Mouse (Mus musculus) lung, embryonic 15.5 days (tissue): Measurements from ENCODE around the gene Gprc5a. TPM values are rescaled to one million over a fixed set of nuclear protein-coding genes. Genes with fewer than 3 reads are reported as not detected.
A peak's percentile ranks its signal among the peaks of the same experiment; 100 is the strongest.

ENCODE experiments used
- ATAC-seq: fragments of 200-750 bp; cut with Nextera tagmentation; 2 replicates; pipeline ENCODE4 v1.8.0; 2017; ENCODE audit warnings: moderate number of reproducible peaks, borderline replicate concordance; ENCODE audit not compliant: low FRiP score, low TSS enrichment; ENCODE audit errors: extremely low read depth
- H3K27ac ChIP-seq: fragments of 300-500 bp; sonication (generic); 2 replicates; pipeline ENCODE4 v1.5.1; 2015; ENCODE audit warnings: moderate library complexity, mild to moderate bottlenecking, inconsistent platforms
- H3K27me3 ChIP-seq: fragments of 300-500 bp; sonication (generic); 2 replicates; pipeline ENCODE4 v1.6.1; 2015; ENCODE audit warnings: inconsistent platforms
- H3K36me3 ChIP-seq: fragments of 300-500 bp; sonication (generic); 2 replicates; pipeline ENCODE4 v1.6.1; 2015; ENCODE audit warnings: inconsistent platforms
- H3K4me1 ChIP-seq: fragments of 300-500 bp; sonication (generic); 2 replicates; pipeline ENCODE4 v1.6.1; 2015; ENCODE audit warnings: inconsistent platforms
- H3K4me2 ChIP-seq: fragments of 300-500 bp; sonication (generic); 2 replicates; pipeline ENCODE4 v1.6.1; 2015; ENCODE audit warnings: inconsistent platforms, mild to moderate bottlenecking, moderate library complexity
- H3K4me3 ChIP-seq: fragments of 300-500 bp; sonication (generic); 2 replicates; pipeline ENCODE4 v1.5.1; 2015; ENCODE audit warnings: mild to moderate bottlenecking, inconsistent platforms
- H3K9ac ChIP-seq: fragments of 300-500 bp; sonication (generic); 2 replicates; pipeline ENCODE4 v1.6.1; 2015; ENCODE audit warnings: inconsistent platforms
- H3K9me3 ChIP-seq: fragments of 300-500 bp; sonication (generic); 2 replicates; pipeline ENCODE4 v1.6.1; 2016; ENCODE audit warnings: inconsistent platforms
- WGBS: fragments of 180-500 bp; shearing (Covaris S2); methylation state at CpG from one replicate; pipeline ENCODE4 v1.1.7; 2015; 5-methylcytosine and 5-hydroxymethylcytosine counted together
- polyA plus RNA-seq: library from polyadenylated mRNA; unstranded; fragments of >200 nt; fragmentation: Nextera tagmentation; extraction: Ambion mirVana; gene quantifications from 2 replicates; pipeline ENCODE4 v1.2.1, GENCODE M21; 2015

Gprc5a gene
- polyA plus RNA-seq, 1 experiment from 2014 or later = 85.7 TPM

DNA sequence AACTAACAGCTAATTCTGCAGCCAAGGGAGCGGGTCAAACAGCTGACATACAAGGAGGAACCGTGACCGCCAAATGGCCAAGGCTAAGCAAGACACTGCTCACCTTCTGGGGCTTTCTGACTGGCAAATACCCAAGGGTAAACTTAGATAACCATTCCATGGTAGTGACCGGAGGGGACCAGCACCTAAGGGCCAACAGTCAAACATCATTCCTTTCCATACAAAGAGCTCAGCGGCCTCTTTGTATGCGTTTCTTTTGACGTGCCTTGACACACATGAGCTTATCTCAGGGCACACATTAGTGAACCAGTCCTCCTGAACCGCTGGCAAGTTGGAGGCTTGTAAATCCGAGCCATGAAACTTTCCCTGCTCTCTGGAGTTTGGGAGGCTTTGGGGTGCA is 18.2 kb upstream of the Gprc5a start:
- ATAC-seq = no peak
- no peaks in the 10 kb centered on the region for H3K36me3 ChIP-seq
- no peaks in the 10 kb centered on the region for H3K27me3 ChIP-seq
- H3K4me2 ChIP-seq = no peak overlapping the region
- 0 out of 2 replicates have a peak, but pooled peaks cover 5% of the 10 kb centered on the region for H3K4me1 ChIP-seq
- no peak overlapping the region for H3K9ac ChIP-seq
- WGBS = 45% methylated on average over 9 of the region's 9 CpGs
- no peak overlapping the region for H3K27ac ChIP-seq
- H3K4me3 ChIP-seq = no peak overlapping the region
- H3K9me3 ChIP-seq = no peaks in the 10 kb centered on the region

DNA sequence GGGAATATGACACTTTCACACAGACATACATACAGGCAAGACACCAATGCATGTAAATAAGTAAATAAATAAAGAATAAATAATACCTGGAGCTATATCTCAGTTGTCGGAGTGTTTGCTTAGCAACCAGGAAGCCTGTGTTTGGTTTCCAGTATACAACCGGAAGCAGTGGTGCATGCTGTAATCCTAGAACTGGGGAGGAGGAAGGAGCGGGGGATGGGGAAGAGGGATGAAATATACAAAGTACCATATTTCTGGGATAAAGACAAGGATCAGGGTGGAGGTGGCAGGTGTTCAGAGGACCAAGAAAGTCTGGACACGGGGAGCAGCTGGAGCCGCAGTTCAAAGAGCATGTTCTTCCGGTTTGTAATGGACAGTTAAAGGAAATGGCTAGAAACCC is 16.9 kb upstream of the Gprc5a start:
- Histone ChIP-seq H3K9ac (no peak overlapping the region), H3K4me3 (no peak overlapping the region), H3K4me1 (0 out of 2 replicates have a peak, but pooled peaks cover 5% of the 10 kb centered on the region), H3K27me3 (no peaks in the 10 kb centered on the region), H3K4me2 (no peak overlapping the region), H3K27ac (no peak overlapping the region), H3K9me3 (no peaks in the 10 kb centered on the region), H3K36me3 (no peaks in the 10 kb centered on the region)
- 67% methylated on average over 6 of the region's 6 CpGs for whole genome bisulfite sequencing
- ATAC-seq = no peak

- no peak overlapping the region for H3K27ac ChIP-seq
- no peak overlapping the region for H3K9ac ChIP-seq
- H3K27me3 ChIP-seq = no peaks in the 10 kb centered on the region
- H3K4me1 ChIP-seq = 0 out of 2 replicates have a peak, but pooled peaks cover 8% of the 10 kb centered on the region
- WGBS = 63% methylated on average over 16 of the region's 16 CpGs
- H3K36me3 ChIP-seq = no peaks in the 10 kb centered on the region
- H3K9me3 ChIP-seq = no peaks in the 10 kb centered on the region
- no peak overlapping the region for H3K4me3 ChIP-seq
- H3K4me2 ChIP-seq = no peak overlapping the region
- no peak for ATAC-seq
These were observed 16.5 kb upstream of the Gprc5a start for GRCm38 (mm10) chr6:135048956-135049355.

DNA sequence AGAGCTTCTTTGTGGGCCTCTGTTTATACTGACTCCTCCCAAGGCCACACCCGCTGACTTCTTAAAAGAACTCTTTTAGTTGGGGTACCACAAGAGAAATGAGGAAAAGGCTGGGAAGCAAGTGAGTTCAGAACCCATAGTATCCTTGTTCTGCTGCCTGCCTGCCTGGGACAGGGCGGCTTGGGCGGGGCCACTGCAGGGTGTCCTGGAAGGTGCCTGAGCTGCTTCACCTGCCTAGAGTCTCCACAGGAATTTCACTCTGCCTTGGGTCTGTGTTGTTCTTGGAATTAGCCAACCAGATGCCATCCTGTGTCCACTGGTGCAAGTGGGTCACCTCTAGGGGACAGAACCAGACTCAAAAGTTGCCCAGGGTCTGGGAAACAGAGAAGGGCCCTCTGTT is 11.7 kb upstream of the Gprc5a start:
- Histone ChIP-seq H3K36me3 (no peaks in the 10 kb centered on the region), H3K27ac (no peak overlapping the region), H3K27me3 (no peaks in the 10 kb centered on the region), H3K4me2 (no peak overlapping the region), H3K9ac (no peak overlapping the region), H3K4me3 (no peak overlapping the region), H3K4me1 (0 out of 2 replicates have a peak, but pooled peaks cover 7% of the 10 kb centered on the region), H3K9me3 (no peaks in the 10 kb centered on the region)
- no peak for ATAC-seq
- 71% methylated on average over 3 of the region's 3 CpGs for WGBS

- no peak overlapping the region for H3K4me2 ChIP-seq
- no peak for ATAC-seq
- H3K27me3 ChIP-seq = no peaks in the 10 kb centered on the region
- no peak overlapping the region for H3K4me3 ChIP-seq
- H3K9ac ChIP-seq = no peak overlapping the region
- no peaks in the 10 kb centered on the region for H3K9me3 ChIP-seq
- WGBS = 31% methylated on average over 4 of the region's 4 CpGs
- H3K27ac ChIP-seq = no peak overlapping the region
- H3K36me3 ChIP-seq = no peaks in the 10 kb centered on the region
- H3K4me1 ChIP-seq = 0 out of 2 replicates have a peak, but pooled peaks cover 3% of the 10 kb centered on the region
These were observed 9.6 kb upstream of the Gprc5a start for GRCm38 (mm10) chr6:135055882-135056281.

DNA sequence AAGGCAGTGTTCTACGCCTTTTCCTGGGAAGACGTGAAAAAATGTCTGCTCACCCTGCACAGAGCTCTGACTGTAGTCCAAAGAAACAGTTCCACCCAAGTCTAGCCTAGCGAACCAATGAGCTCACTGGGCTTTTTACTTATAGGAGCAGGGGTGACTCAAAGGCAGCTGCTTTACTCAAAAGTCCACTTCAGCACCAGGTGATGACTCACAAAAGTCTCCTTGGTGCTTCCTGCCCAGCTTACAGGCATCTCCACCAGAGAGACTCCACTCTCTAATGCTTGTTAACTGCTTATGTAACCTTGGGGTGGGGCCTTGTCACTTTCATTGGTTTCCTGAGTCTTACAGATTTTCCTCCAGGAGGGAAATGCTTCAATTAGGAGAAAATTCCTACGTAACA is 4.7 kb upstream of the Gprc5a start:
- ATAC-seq = no peak
- Histone ChIP-seq H3K36me3 (no peaks in the 10 kb centered on the region), H3K4me3 (no peak overlapping the region), H3K4me2 (no peak overlapping the region), H3K27ac (no peak overlapping the region), H3K9ac (no peak overlapping the region), H3K4me1 (peaks cover 10% of the 10 kb centered on the region), H3K9me3 (no peaks in the 10 kb centered on the region), H3K27me3 (no peaks in the 10 kb centered on the region)
- WGBS = 93% methylated on average over 4 of the region's 4 CpGs

DNA sequence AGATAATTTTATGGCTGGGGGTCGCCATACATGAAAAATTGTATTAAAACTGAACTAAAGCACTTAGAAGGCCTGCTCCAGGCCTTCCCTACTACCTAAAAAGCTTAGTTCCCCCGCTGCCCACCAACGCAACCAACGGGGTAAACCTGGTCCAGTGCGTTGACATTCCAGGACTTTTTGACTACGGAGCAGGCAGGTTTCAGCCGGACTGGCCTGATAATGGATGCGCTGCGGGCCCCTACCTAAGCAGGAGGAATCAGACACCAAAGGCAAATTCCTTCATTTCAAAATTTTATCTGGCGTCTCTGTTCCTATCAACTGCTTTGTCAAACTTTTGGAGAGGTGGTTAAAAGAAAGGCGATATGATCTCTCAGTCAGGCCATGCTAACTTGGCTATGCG is 830 bp upstream of the Gprc5a start:
- Histone ChIP-seq H3K27me3 (no peaks in the 10 kb centered on the region), H3K4me2 (peak overlapping the region; percentile 88), H3K4me3 (peak overlapping the region; percentile 60), H3K27ac (peak overlapping the region; percentile 91), H3K9me3 (no peaks in the 10 kb centered on the region), H3K4me1 (peaks cover 13% of the 10 kb centered on the region), H3K9ac (no peak overlapping the region), H3K36me3 (no peaks in the 10 kb centered on the region)
- no peak for ATAC-seq
- 63% methylated on average over 12 of the region's 12 CpGs for WGBS

- peak; percentile 58 for ATAC-seq
- Histone ChIP-seq H3K9me3 (no peaks in the 10 kb centered on the region), H3K4me1 (peaks cover 23% of the 10 kb centered on the region), H3K4me2 (peak overlapping the region; percentile 88), H3K4me3 (peak overlapping the region; percentile 60), H3K27me3 (no peaks in the 10 kb centered on the region), H3K27ac (peak overlapping the region; percentile 91), H3K9ac (peak overlapping the region; percentile 20), H3K36me3 (no peaks in the 10 kb centered on the region)
- WGBS = 38% methylated on average over 6 of the region's 6 CpGs
These were observed 1.5 kb downstream of the Gprc5a start for GRCm38 (mm10) chr6:135066795-135067445.

- no peaks in the 10 kb centered on the region for H3K36me3 ChIP-seq
- peak overlapping the region; percentile 19; the same call in 1 of the 2 replicates for H3K4me2 ChIP-seq
- no peak for ATAC-seq
- 0 out of 2 replicates have a peak overlapping the region, but pooled peaks have one; percentile 14 for H3K4me3 ChIP-seq
- H3K9ac ChIP-seq = no peak overlapping the region
- H3K9me3 ChIP-seq = no peaks in the 10 kb centered on the region
- WGBS = 38% methylated on average over 5 of the region's 5 CpGs
- H3K4me1 ChIP-seq = peaks cover 23% of the 10 kb centered on the region
- H3K27me3 ChIP-seq = no peaks in the 10 kb centered on the region
- H3K27ac ChIP-seq = peak overlapping the region; percentile 39; the same call in 1 of the 2 replicates
These were observed 2.8 kb downstream of the Gprc5a start for GRCm38 (mm10) chr6:135068221-135068620.

DNA sequence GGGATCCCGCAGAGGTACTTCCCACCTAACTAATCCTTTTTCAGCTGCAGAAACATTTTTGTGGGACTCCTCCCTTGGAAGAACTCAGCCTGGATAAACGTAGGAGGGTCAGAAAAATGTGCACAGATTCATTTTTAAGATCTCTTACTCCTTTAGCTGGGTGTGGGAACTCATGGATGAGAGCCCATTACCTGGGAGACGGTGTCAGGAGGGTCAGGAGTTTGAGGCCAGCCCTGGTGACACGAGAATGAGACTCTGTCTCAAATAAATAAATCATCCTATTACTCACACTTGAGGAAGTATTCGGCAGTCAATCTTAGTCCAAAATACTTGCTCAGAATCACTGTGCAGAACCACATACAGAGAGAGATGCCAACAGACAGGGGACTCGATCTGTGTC is 4.4 kb downstream of the Gprc5a start:
- Histone ChIP-seq H3K4me3 (no peak overlapping the region), H3K36me3 (no peaks in the 10 kb centered on the region), H3K9ac (no peak overlapping the region), H3K4me1 (peaks cover 29% of the 10 kb centered on the region), H3K27ac (no peak overlapping the region), H3K4me2 (no peak overlapping the region), H3K9me3 (no peaks in the 10 kb centered on the region), H3K27me3 (no peaks in the 10 kb centered on the region)
- WGBS = 54% methylated on average over 6 of the region's 6 CpGs
- no peak for ATAC-seq

DNA sequence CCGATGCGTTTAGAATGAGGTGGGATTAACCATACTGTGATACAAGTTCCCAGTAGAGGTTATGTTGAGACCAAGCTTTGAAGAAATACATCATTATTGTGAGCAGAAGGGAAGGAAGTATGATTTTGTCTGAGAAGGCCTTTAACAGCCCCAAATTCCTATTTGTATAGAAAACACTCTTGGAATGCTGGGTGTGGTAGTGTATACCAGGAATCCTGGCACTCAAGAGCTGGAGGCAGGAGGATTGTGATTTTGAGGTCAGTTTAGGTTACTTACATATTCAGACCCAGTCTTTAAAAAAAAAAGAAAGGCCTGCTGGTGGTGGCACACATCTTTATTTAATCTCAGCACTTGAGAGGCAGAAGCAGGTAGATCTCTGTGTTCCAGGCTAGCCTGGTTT is 4.9 kb downstream of the Gprc5a start:
- no peaks in the 10 kb centered on the region for H3K27me3 ChIP-seq
- H3K27ac ChIP-seq = no peak overlapping the region
- no peaks in the 10 kb centered on the region for H3K9me3 ChIP-seq
- H3K9ac ChIP-seq = no peak overlapping the region
- no peak overlapping the region for H3K4me3 ChIP-seq
- H3K4me2 ChIP-seq = no peak overlapping the region
- H3K4me1 ChIP-seq = peaks cover 28% of the 10 kb centered on the region
- H3K36me3 ChIP-seq = no peaks in the 10 kb centered on the region
- 70% methylated on average over 2 of the region's 2 CpGs for WGBS
- no peak for ATAC-seq

GRCm38 (mm10) chr6:135074405-135074947 is 9.0 kb downstream of the Gprc5a start:
- Histone ChIP-seq H3K4me2 (no peak overlapping the region), H3K4me3 (no peak overlapping the region), H3K9ac (no peak overlapping the region), H3K27me3 (no peaks in the 10 kb centered on the region), H3K27ac (no peak overlapping the region), H3K4me1 (peaks cover 22% of the 10 kb centered on the region), H3K36me3 (peaks cover 6% of the 10 kb centered on the region), H3K9me3 (no peaks in the 10 kb centered on the region)
- 50% methylated on average over 6 of the region's 6 CpGs for WGBS
- ATAC-seq = no peak
